Mouse (Mus musculus) bone marrow macrophage, adult 2 months (primary cell): ENCODE measurements at regions not wholly inside any gene's neighbourhood (a gene's known extent, or its start where the extent isn't known, plus 50 kb on each side); places are given as distances from the start of the nearest gene placed in this dataset.

Source experiments
- CTCF ChIP-seq: IDR thresholded peaks from 2 replicates; pipeline ENCODE4 v1.5.1; 2012; ENCODE audit warnings: low read depth, mild to moderate bottlenecking, low read length, moderate library complexity
- POLR2A ChIP-seq: IDR thresholded peaks from 2 replicates; pipeline ENCODE4 v1.6.1; 2012; ENCODE audit warnings: mild to moderate bottlenecking, low read depth, low read length, borderline replicate concordance

DNA sequence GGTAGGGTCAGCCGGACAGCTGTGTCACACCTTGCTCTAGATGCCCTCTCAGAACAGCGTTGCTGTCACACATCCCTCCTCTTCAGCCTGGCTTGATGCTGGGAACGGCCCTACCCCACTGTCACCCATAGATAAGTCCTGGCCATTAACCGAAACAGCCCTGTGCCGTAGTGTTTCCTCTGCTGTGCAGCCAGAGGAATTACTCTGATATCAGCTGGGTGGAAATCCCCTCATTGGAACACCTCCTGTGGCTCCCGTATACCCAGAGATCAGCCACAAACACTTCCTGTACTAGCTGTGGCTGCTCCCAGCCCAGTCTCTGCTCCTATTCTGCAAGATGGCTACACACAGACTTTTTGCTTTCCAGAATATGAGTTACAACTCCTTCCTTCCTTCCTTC is 334.5 kb upstream of the Tbx3 start:
- no peak for TF ChIP-seq POLR2A
- no peak for TF ChIP-seq CTCF
